Mouse (Mus musculus) myocyte (in vitro differentiated cells): ENCODE measurements around the gene Mvp.

Source experiments
- MYOD1 ChIP-seq, 3 experiments: IDR thresholded peaks; one replicate each; pipeline ENCODE4 v1.6.1; 2011; ENCODE audit warnings: control low read depth in 2 of 3, low read depth in 2 of 3, mild to moderate bottlenecking in 2 of 3, moderate library complexity in 1 of 3; ENCODE audit not compliant: insufficient read length in 2 of 3, control insufficient read depth in 1 of 3
- POLR2A ChIP-seq: IDR thresholded peaks from one replicate; pipeline ENCODE4 v1.6.1; 2011; ENCODE audit warnings: low read depth, mild to moderate bottlenecking, control low read depth, moderate library complexity; ENCODE audit not compliant: insufficient read length
- POLR2AphosphoS2 ChIP-seq: IDR thresholded peaks from one replicate; pipeline ENCODE4 v1.6.1; 2011; ENCODE audit warnings: low read depth, control low read depth; ENCODE audit not compliant: insufficient read length
- USF1 ChIP-seq: IDR thresholded peaks from one replicate; pipeline ENCODE4 v1.6.1; 2011; ENCODE audit warnings: low read depth, mild to moderate bottlenecking, control low read depth, moderate library complexity

- no peak for TF ChIP-seq POLR2AphosphoS2
- no peak for TF ChIP-seq POLR2A
- no peak for TF ChIP-seq MYOD1 (IDR thresholded peaks at IDR 0.05; ENCODE audit: control insufficient read depth in 1 of 3, insufficient read length in 2 of 3, low read depth in 2 of 3)
- no peak for TF ChIP-seq USF1
Observed at GRCm38 (mm10) chr7:127030172-127030571, 15.8 kb upstream of the Mvp start.
